Mouse (Mus musculus): ENCODE results near the gene Olfr1030.
"Not testable (repeated sequence)": the region's sequence is repeated elsewhere in the genome, so short reads cannot be mapped to it uniquely, and the experiment has no call there.

Olfr1030 gene

DNA sequence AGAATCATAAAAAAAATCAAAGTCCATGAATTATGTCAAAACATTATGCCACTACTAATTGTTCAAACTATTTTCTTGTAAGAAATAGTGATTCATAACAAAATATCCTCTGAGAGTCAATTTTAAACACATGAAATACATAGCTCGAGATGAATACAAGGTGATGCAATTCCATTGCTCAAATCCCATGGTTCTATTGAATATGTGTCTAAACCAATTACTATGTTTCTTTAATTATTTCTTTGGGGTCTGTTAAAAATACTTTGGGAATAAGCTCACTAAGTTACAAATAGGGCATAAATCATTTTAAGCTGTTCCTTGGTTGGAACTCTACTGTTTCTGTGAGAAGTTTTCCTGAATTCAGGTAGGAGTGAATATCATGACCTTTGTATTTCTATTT, at the start of gene Olfr1030:
TSS of gene Olfr1030 (plus strand) at position 301 of the 400 bp plus-strand sequence.
- no peak for DNase-seq (ENCODE audit: low spot score)

DNA sequence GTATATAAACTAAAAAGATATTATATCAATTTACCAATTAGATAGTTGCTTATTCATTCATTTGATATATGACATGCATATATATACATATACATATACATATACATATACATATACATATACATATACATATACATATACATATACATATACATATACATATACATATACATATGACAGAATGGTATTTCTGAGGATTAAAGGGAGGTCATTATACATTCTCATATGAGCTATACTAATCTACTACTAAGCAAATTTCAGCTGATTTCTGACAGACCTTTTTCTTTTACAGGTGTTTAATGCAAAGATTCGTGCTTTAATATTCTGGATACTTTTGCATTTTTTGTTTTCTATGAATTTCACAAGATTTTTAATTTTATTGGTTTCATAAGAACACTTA, 28.9 kb upstream of the Olfr1030 start, which contains the start of gene Olfr1028:
TSS of gene Olfr1028 (plus strand) at position 301 of the 400 bp plus-strand sequence.
- no peak for DNase-seq (ENCODE audit: low spot score)

DNA sequence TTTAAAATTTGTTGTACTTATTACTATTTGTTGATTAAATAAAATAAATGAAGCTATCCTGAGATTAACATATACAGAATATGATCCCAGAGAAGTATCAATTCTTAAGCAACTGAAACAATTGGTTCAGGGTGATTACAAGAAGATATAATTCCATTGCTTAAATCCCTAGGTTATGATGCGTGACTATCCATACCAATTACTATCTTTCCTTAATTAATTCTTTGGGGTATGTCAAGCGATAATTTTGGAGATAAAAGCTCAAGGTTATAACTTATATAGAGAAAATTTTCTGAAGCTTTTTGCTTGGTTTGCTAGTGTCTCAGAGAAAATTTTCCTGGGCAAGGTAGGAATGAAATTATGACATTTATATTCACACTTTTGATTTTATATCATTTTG, 5.5 kb upstream of the Olfr1030 start, which contains the start of gene Olfr1029:
TSS of gene Olfr1029 (plus strand) at position 301 of the 400 bp plus-strand sequence.
- DNase-seq (ENCODE audit: low spot score): no peak

DNA sequence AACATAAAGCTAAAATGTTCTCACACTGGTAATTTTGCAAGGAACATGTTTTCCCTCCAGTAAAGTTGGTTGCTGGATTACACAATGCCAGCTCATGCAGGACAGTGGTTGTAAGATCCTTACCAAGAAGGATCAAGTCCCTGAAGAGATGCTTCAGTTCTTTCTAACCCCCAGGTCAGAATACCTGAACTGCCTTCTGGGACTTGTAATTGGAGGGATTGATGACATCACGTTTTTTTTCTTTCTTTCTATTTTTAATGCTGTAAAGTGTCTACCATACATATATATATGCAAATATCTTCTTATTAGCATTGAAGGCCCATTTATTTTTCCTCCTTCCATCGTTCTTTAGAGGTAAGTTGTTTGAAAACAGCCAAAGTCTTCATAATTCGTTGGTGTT, 10.9 kb downstream of the Olfr1030 start, which contains the start of gene Olfr1031:
TSS of gene Olfr1031 (plus strand) at position 301 of the 400 bp plus-strand sequence.
- DNase-seq (ENCODE audit: low spot score): no peak

DNA sequence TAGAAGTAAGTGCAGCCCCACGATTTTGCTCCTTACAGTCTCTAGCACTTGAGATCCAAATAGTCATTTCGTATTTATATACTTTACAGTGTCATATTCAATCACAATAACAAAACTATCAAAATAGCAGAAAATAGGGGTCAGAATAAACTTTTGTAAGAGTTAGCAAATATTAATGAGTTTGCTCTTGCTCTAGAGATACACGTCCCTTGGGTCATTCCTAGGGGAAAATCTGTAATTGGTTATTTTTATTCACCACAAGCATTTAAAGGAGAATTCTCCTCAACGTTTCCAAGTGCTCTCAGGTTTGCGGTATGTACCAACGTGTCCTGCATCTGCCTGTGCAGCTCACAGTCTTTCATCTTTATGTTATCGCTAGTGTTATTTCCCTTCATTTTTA, 26.2 kb downstream of the Olfr1030 start, which contains the start of gene Olfr1032:
TSS of gene Olfr1032 (plus strand) at position 301 of the 400 bp plus-strand sequence.
- no peak for DNase-seq (ENCODE audit: low spot score)

DNA sequence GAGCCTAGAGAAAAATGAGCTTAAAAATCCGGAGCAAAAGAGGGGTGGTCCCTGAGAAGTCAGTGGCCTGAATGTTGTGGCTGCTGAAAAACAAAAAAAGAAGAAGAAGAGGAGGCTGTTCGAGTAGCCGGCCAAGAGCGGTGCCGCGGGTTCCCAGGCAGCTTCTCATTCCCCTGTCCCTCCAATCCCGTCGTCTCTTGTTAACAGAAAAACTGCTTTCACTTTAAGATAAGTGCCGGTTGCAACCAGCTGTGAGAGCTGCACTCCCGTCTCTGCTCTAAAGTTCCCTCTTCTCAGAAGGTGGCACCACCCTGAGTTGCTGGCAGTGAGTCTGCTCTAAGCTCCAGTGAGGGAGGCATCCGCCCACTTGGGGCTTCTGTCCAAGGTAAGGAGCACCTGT, 41.3 kb downstream of the Olfr1030 start, which contains the start of gene Olfr1033:
TSS of gene Olfr1033 (plus strand) at position 228 of the 400 bp plus-strand sequence.
- not testable (repeated sequence) for DNase-seq (ENCODE audit: low spot score)

DNA sequence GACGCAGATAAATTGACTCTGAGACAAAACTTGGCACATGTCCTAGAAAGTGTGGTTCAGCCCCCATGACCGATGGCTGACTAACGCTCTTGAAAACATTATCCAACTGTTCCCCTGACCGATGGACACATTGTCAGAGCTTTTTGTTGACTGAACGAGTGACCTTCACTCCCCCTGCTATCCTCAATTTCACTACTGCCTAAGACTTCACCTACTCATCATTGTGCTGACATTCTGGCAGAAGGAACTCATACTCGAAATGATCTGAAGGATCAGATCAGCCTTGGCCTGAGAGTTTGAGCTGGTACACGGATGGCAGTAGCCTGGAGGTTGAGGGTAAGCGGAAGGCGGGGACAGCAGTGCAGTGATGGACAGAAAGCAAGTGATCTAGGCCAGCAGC, 42.4 kb downstream of the Olfr1030 start:
- not testable (repeated sequence) for DNase-seq (ENCODE audit: low spot score)

All from adipocyte (in vitro differentiated cells).